Mouse (Mus musculus) intestine, postnatal 0 days (tissue): ENCODE data around the gene Acvr1b. TPM values are rescaled to one million over a fixed set of nuclear protein-coding genes. Genes with fewer than 3 reads are reported as not detected.

ENCODE experiments used
- ATAC-seq: fragments of 200-750 bp; cut with Nextera tagmentation; 2 replicates; pipeline ENCODE4 v1.8.0; 2017; ENCODE audit warnings: mild to moderate bottlenecking, moderate TSS enrichment, moderate library complexity
- H3K27ac ChIP-seq: fragments of 300-500 bp; sonication (generic); 2 replicates; pipeline ENCODE4 v1.5.1; 2014; ENCODE audit warnings: mild to moderate bottlenecking, low read depth, low read length, moderate library complexity
- H3K27me3 ChIP-seq: fragments of 300-500 bp; sonication (generic); replicated peaks from 2 replicates; pipeline ENCODE4 v1.6.1; 2014; ENCODE audit warnings: low read length, mixed read lengths; ENCODE audit not compliant: control insufficient read depth, insufficient read depth
- H3K36me3 ChIP-seq: fragments of 300-500 bp; sonication (generic); 2 replicates; pipeline ENCODE4 v1.6.1; 2014; ENCODE audit warnings: mild to moderate bottlenecking, moderate library complexity; ENCODE audit not compliant: control insufficient read depth, insufficient read depth
- H3K4me1 ChIP-seq: fragments of 300-500 bp; sonication (generic); replicated peaks from 2 replicates; pipeline ENCODE4 v1.6.1; 2014; ENCODE audit warnings: antibody characterized with exemption, low read length, mixed read lengths; ENCODE audit not compliant: control insufficient read depth, insufficient read depth
- H3K4me2 ChIP-seq: fragments of 300-500 bp; sonication (generic); replicated peaks from 2 replicates; pipeline ENCODE4 v1.6.1; 2014; ENCODE audit warnings: low read depth, mild to moderate bottlenecking, moderate library complexity
- H3K4me3 ChIP-seq: fragments of 300-500 bp; sonication (generic); 2 replicates; pipeline ENCODE4 v1.5.1; 2014; ENCODE audit warnings: low read depth, low read length
- H3K9ac ChIP-seq: fragments of 300-500 bp; sonication (generic); 2 replicates; pipeline ENCODE4 v1.6.1; 2014; ENCODE audit warnings: mild to moderate bottlenecking, low read depth, low read length
- H3K9me3 ChIP-seq: fragments of 300-500 bp; sonication (generic); 2 replicates; pipeline ENCODE4 v1.6.1; 2016; ENCODE audit warnings: mixed run types; ENCODE audit not compliant: control insufficient read depth
- CTCF ChIP-seq: sonication (generic); IDR thresholded peaks from 2 replicates; pipeline ENCODE4 v1.5.1; 2016; ENCODE audit warnings: low read depth, mild to moderate bottlenecking, control low read depth, antibody characterized with exemption, moderate library complexity
- WGBS: fragments of 180-500 bp; shearing (Covaris S2); extraction: QIAGEN DNeasy Blood & Tissue Kit; methylation state at CpG from one replicate; pipeline ENCODE4 v1.1.7; 2014; 5-methylcytosine and 5-hydroxymethylcytosine counted together
- polyA plus RNA-seq: library from polyadenylated mRNA; unstranded; fragments of >200 nt; fragmentation: Nextera tagmentation; extraction: Ambion mirVana; gene quantifications from 2 replicates; pipeline ENCODE4 v1.2.1, GENCODE M21; 2015

The Acvr1b gene
- polyA plus RNA-seq, 1 experiment from 2014 or later: 6.0 TPM

DNA sequence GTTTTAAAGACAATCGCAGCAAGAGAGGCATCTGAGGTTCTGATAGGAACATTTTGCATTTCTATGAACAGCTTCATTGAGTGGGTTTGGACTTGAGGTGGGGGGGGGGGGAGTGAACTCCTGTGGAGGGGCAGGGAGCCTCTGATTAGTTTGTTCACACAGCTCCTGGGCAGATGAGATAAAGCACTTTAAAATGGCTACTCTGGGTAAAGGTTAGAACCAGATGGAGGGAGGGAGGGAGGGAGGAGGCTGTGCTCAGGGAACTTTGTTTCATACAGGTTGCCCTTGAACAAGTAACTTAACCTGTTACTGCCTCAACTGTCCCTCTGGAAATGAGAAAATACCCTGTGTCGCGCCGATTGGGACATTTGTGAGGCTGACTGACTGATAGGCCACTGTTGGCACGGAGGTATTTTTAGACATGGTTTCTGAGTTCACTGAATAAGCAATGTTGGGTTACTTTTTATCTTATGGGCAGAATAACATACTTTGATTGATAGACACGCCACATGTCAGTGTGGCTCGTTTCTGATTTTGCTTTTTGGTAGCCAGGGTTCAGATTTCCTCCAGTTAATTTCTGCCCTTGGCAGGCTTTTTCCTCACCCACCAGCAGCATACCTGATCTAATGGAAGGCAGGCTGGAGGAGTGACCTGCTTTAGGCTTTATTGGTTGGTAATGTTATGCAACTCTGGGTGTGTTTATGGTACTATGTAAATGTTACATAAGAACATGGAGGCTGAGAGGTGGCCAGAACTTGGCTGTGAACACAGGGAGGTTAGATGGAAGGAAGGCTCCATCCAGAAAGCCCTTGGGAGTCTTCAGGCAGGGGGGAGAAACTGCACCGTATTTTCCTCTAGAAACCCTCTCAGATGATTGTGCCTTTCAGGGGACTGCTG is 3.2 kb downstream of the Acvr1b start:
- no peak overlapping the region for H3K9ac ChIP-seq
- peaks cover 18% of the 10 kb centered on the region for H3K4me1 ChIP-seq
- no peak for TF ChIP-seq CTCF
- peak overlapping the region; percentile 85 for H3K4me2 ChIP-seq
- no peaks in the 10 kb centered on the region for H3K27me3 ChIP-seq
- WGBS: 28% methylated on average over 8 of the region's 8 CpGs
- no peaks in the 10 kb centered on the region for H3K9me3 ChIP-seq
- H3K4me3 ChIP-seq: 0 out of 2 replicates have a peak overlapping the region, but pooled peaks have one; percentile 7
- ATAC-seq: peak; percentile 70
- no peaks in the 10 kb centered on the region for H3K36me3 ChIP-seq
- peak overlapping the region; percentile 87 for H3K27ac ChIP-seq

GRCm38 (mm10) chr15:101180363-101181105 is 6.7 kb downstream of the Acvr1b start:
- WGBS: 42% methylated on average over 15 of the region's 15 CpGs
- ATAC-seq: no peak
- Histone ChIP-seq H3K27me3 (no peaks in the 10 kb centered on the region), H3K36me3 (no peaks in the 10 kb centered on the region), H3K4me1 (peaks cover 20% of the 10 kb centered on the region), H3K27ac (peak overlapping the region; percentile 54), H3K4me2 (peak overlapping the region; percentile 51; the same call in 1 of the 2 replicates), H3K4me3 (no peak overlapping the region), H3K9ac (no peak overlapping the region), H3K9me3 (no peaks in the 10 kb centered on the region)
- no peak for TF ChIP-seq CTCF

GRCm38 (mm10) chr15:101181106-101181466 is 7.2 kb downstream of the Acvr1b start:
- Histone ChIP-seq H3K4me2 (peak overlapping the region; percentile 51), H3K27me3 (no peaks in the 10 kb centered on the region), H3K4me1 (peaks cover 20% of the 10 kb centered on the region), H3K27ac (peak overlapping the region; percentile 70; the same call in 1 of the 2 replicates), H3K9me3 (no peaks in the 10 kb centered on the region), H3K36me3 (no peaks in the 10 kb centered on the region), H3K4me3 (no peak overlapping the region), H3K9ac (no peak overlapping the region)
- WGBS: 23% methylated on average over 5 of the region's 5 CpGs
- peak; percentile 57 for TF ChIP-seq CTCF
- peak; percentile 39 for ATAC-seq

DNA sequence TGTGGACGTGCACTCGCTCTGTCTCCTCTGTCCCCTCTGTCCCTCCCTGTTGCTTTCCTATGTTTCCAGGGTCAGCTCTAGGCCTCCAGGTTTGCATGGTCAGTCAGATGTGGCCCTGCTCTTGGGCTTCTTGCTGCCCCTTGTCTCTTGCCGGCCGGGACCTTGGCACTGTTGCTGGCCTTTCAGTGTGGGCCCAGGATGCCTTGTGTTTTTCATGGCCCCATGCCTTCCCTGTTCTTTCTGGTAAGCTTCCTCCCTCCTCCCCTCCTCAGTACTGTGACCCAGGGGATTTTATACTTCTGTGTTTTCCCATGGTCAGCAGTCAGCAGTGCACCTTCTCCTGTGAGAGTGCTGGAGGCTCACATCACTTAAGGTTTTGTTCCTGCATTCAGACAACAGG is 7.6 kb downstream of the Acvr1b start:
- 29% methylated on average over 4 of the region's 4 CpGs for WGBS
- Histone ChIP-seq H3K4me3 (no peak overlapping the region), H3K27ac (peak overlapping the region; percentile 70), H3K9ac (no peak overlapping the region), H3K4me1 (peaks cover 20% of the 10 kb centered on the region), H3K9me3 (no peaks in the 10 kb centered on the region), H3K4me2 (peak overlapping the region; percentile 51), H3K27me3 (no peaks in the 10 kb centered on the region), H3K36me3 (no peaks in the 10 kb centered on the region)
- no peak for ATAC-seq
- no peak for TF ChIP-seq CTCF

- Histone ChIP-seq H3K9ac (no peak overlapping the region), H3K9me3 (no peaks in the 10 kb centered on the region), H3K27ac (peak overlapping the region; percentile 70), H3K4me1 (peaks cover 20% of the 10 kb centered on the region), H3K4me3 (no peak overlapping the region), H3K4me2 (no peak overlapping the region; the same call in 1 of the 2 replicates), H3K36me3 (no peaks in the 10 kb centered on the region), H3K27me3 (no peaks in the 10 kb centered on the region)
- no peak for TF ChIP-seq CTCF
- 26% methylated on average over 5 of the region's 5 CpGs for WGBS
- ATAC-seq: peak; percentile 56
These were observed 8.8 kb downstream of the Acvr1b start for GRCm38 (mm10) chr15:101182676-101183075.

- Histone ChIP-seq H3K27me3 (no peaks in the 10 kb centered on the region), H3K4me2 (no peak overlapping the region), H3K36me3 (no peaks in the 10 kb centered on the region), H3K9ac (no peak overlapping the region), H3K4me1 (peaks cover 20% of the 10 kb centered on the region), H3K4me3 (no peak overlapping the region), H3K27ac (no peak overlapping the region), H3K9me3 (no peaks in the 10 kb centered on the region)
- TF ChIP-seq CTCF: no peak
- no peak for ATAC-seq
- WGBS: 73% methylated on average over 8 of the region's 8 CpGs
These were observed 10.4 kb downstream of the Acvr1b start for GRCm38 (mm10) chr15:101184300-101184699.
